In genomic region chr2:129845826-129846225, GRCm38 (mm10) we compare ENCODE assay signal across 17 mouse cellular contexts. TPM values are rescaled to one million over a fixed set of nuclear protein-coding genes. Genes with fewer than 3 reads are reported as not detected.
A peak's percentile ranks its signal among the peaks of the same experiment; 100 is the strongest.
DNase-seq lines count a peak whose midpoint lies in the region; ATAC-seq and TF ChIP-seq lines count a peak whose summit lies in the region.
"Had no signal": no experiment of that assay in that cellular context is flagged by ENCODE, and none has a peak within 500 bp of the region (broad histone marks: within the 10 kb centered on the region; RNA-seq: fewer than 3 reads in every experiment).

No protein-coding gene starts in this region.

- peak; percentile 41 for DNase-seq in adrenal gland, postnatal 10 days
- no peak for DNase-seq in adrenal gland, adult 2 months
- peak; percentile 37 for DNase-seq in kidney, adult 18-20 months
- no peak for DNase-seq in kidney, postnatal 4 days
- peak; percentile 24 for DNase-seq in brain, embryonic 14.5 days (ENCODE audit: low read depth)
- DNase-seq in lung, embryonic 14.5 days: peak; percentile 11
- DNase-seq in gastrocnemius, adult 8-10 months (ENCODE audit: low spot score in 2 of 2): no peak
- DNase-seq: right cerebral cortex, postnatal 4 days; thymus, adult 2 months had no signal

- no peak overlapping the region for H3K27ac ChIP-seq in lung, embryonic 14.5 days (ENCODE audit: low read depth)
- H3K27ac ChIP-seq: embryonic facial prominence, embryonic 12.5 days; hindbrain, embryonic 13.5 days; layer of hippocampus, adult 2 months; limb, embryonic 12.5 days; lung, embryonic 15.5 days; neural tube, embryonic 13.5 days had no signal

- no peak overlapping the region for H3K9ac ChIP-seq in lung, embryonic 14.5 days
- H3K9ac ChIP-seq: embryonic facial prominence, embryonic 12.5 days; hindbrain, embryonic 13.5 days; limb, embryonic 12.5 days; lung, embryonic 15.5 days; neural tube, embryonic 13.5 days had no signal

- no peak overlapping the region for H3K4me2 ChIP-seq in lung, embryonic 14.5 days
- H3K4me2 ChIP-seq: embryonic facial prominence, embryonic 12.5 days; hindbrain, embryonic 13.5 days; limb, embryonic 12.5 days; lung, embryonic 15.5 days; neural tube, embryonic 13.5 days had no signal

- no peak for ATAC-seq in lung, embryonic 14.5 days (ENCODE audit: insufficient read depth)
- ATAC-seq in CD4-positive, CD25-positive, alpha-beta regulatory T cell, adult 4 months: no peak
- ATAC-seq: intestine, embryonic 16.5 days had no signal

- no peak for TF ChIP-seq POLR2A in brain, embryonic 14.5 days (IDR thresholded peaks at IDR 0.05; ENCODE audit: borderline replicate concordance, extremely low read depth, insufficient read depth, insufficient read length, poor library complexity, severe bottlenecking)

- H3K9me3 ChIP-seq in lung, embryonic 14.5 days (ENCODE audit: low read depth, low read length): no peaks in the 10 kb centered on the region
- H3K9me3 ChIP-seq: embryonic facial prominence, embryonic 12.5 days; hindbrain, embryonic 13.5 days; limb, embryonic 12.5 days; lung, embryonic 15.5 days; neural tube, embryonic 13.5 days had no signal

- no peak overlapping the region for H3K4me3 ChIP-seq in lung, embryonic 14.5 days (ENCODE audit: low read depth, low read length)
- H3K4me3 ChIP-seq: embryonic facial prominence, embryonic 12.5 days; hindbrain, embryonic 13.5 days; layer of hippocampus, adult 2 months; limb, embryonic 12.5 days; lung, embryonic 15.5 days; neural tube, embryonic 13.5 days had no signal

- H3K36me3 ChIP-seq in lung, embryonic 14.5 days (ENCODE audit: insufficient read depth): no peaks in the 10 kb centered on the region
- H3K36me3 ChIP-seq: embryonic facial prominence, embryonic 12.5 days; hindbrain, embryonic 13.5 days; limb, embryonic 12.5 days; lung, embryonic 15.5 days; neural tube, embryonic 13.5 days had no signal

- WGBS in lung, embryonic 14.5 days: 57% methylated on average over 3 of the region's 3 CpGs

- no peaks in the 10 kb centered on the region for H3K4me1 ChIP-seq in lung, embryonic 14.5 days (ENCODE audit: insufficient read depth)
- H3K4me1 ChIP-seq: embryonic facial prominence, embryonic 12.5 days; hindbrain, embryonic 13.5 days; limb, embryonic 12.5 days; lung, embryonic 15.5 days; neural tube, embryonic 13.5 days had no signal

- TF ChIP-seq CTCF in brain, embryonic 14.5 days (IDR thresholded peaks at IDR 0.05; ENCODE audit: borderline replicate concordance, extremely low read depth, insufficient read depth, insufficient read length): no peak
- TF ChIP-seq CTCF in lung, embryonic 14.5 days (IDR thresholded peaks at IDR 0.05; ENCODE audit: low read depth): no peak

- H3K27me3 ChIP-seq in lung, embryonic 14.5 days (ENCODE audit: insufficient read depth, low read length): no peaks in the 10 kb centered on the region
- H3K27me3 ChIP-seq: embryonic facial prominence, embryonic 12.5 days; hindbrain, embryonic 13.5 days; limb, embryonic 12.5 days; lung, embryonic 15.5 days; neural tube, embryonic 13.5 days had no signal

RNA-seq across cellular contexts. Expression of gene Stk35, which starts 45.5 kb away (rescaled TPM):
- total RNA-seq in adrenal gland, postnatal 10 days (2021): 10 to 100 TPM; 21.0 to 21.5 TPM
- 10 to 100 TPM; 23.3 to 27.1 TPM for total RNA-seq in adrenal gland, adult 2 months (2021)
- polyA plus RNA-seq in adrenal gland, adult 2 months (2012; rRNA removed): 18.0 and 19.1 TPM in 2 replicates
- polyA plus RNA-seq in brain, embryonic 14.5 days (2012; rRNA removed): 24.2 and 24.6 TPM in 2 replicates
- 15.6 and 17.1 TPM in 2 replicates for polyA plus RNA-seq in lung, embryonic 14.5 days (2014; fragmentation: Nextera tagmentation; extraction: Ambion mirVana)
- total RNA-seq in gastrocnemius, adult 8-10 months (2022): 10 to 100 TPM in 1 of 4 experiments, 1 to 10 TPM in 3; 7.5 to 10.1 (median 7.8) TPM
- 1 to 10 TPM in 1 of 2 experiments, under 1 TPM in 1; 0.71 to 1.1 TPM for polyA plus RNA-seq in CD4-positive, CD25-positive, alpha-beta regulatory T cell, adult 4 months (2017; shearing (Covaris generic))

Comparison
In these comparisons a context has a peak if more than half of its experiments do, and no peak if none do; other contexts are left out.
1. DNase-seq: peak in adrenal gland, postnatal 10 days (single experiment), kidney, adult 18-20 months (single experiment), brain, embryonic 14.5 days (single experiment) and lung, embryonic 14.5 days (single experiment); none in adrenal gland, adult 2 months (single experiment), kidney, postnatal 4 days (0 of 2) and gastrocnemius, adult 8-10 months (0 of 2).